In the genomic region with DNA sequence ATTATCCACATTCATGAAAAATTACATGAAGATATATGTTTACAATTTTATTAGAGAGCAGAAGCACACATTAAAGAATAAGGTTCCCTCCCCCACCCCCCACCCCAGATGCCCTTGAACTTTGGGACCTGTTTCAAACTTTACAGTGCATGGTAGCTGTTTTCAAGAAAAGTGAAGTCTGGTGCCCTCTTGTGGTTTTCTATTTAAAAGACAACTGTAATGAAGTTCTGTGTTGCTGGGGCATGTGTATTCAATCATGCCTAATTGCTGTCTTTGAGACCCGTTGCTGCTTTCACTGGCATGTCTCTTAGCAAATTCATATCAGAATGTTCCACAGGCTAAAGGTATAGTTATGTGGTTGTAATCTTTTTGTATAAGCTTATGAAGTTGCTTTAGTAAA, we compare ENCODE assay signal across 9 mouse cellular contexts. TPM values are rescaled to one million over a fixed set of nuclear protein-coding genes. Genes with fewer than 3 reads are reported as not detected.
DNase-seq lines count a peak whose midpoint lies in the region; ATAC-seq and TF ChIP-seq lines count a peak whose summit lies in the region.
"Had no signal": no experiment of that assay in that cellular context is flagged by ENCODE, and none has a peak within 500 bp of the region (broad histone marks: within the 10 kb centered on the region; RNA-seq: fewer than 3 reads in every experiment).

No protein-coding gene starts in this region.

- peak; percentile 53 to 72; a peak in 2 of 4 replicates for ATAC-seq in hematopoietic stem cell, adult 5-6 weeks (replicated peaks in 1 of 2; ENCODE audit: insufficient read depth in 1 of 2, low FRiP score in 2 of 2, low TSS enrichment in 1 of 2, low read depth in 1 of 2, poor library complexity in 2 of 2, severe bottlenecking in 2 of 2)
- no peak for ATAC-seq in midbrain, postnatal 0 days (ENCODE audit: low FRiP score)

- H3K4me3 ChIP-seq in liver, adult 2 months (ENCODE audit: insufficient read depth, low read depth, low read length) = no peak overlapping the region
- no peak overlapping the region for H3K4me3 ChIP-seq in midbrain, postnatal 0 days (ENCODE audit: low read depth, low read length)
- H3K4me3 ChIP-seq: neural tube, embryonic 12.5 days had no signal

- no peaks in the 10 kb centered on the region for H3K79me2 ChIP-seq in liver, adult 2 months (ENCODE audit: control insufficient read depth, insufficient read depth, low read length)

- no peak overlapping the region for H3K27ac ChIP-seq in liver, adult 2 months (replicated peaks; ENCODE audit: insufficient read depth, low read depth, low read length)
- no peak overlapping the region for H3K27ac ChIP-seq in midbrain, postnatal 0 days (ENCODE audit: low read depth, low read length)
- H3K27ac ChIP-seq: neural tube, embryonic 12.5 days had no signal

- H3K9me3 ChIP-seq in midbrain, postnatal 0 days (ENCODE audit: low read length) = no peaks in the 10 kb centered on the region
- H3K9me3 ChIP-seq: neural tube, embryonic 12.5 days had no signal

- H3K4me1 ChIP-seq in liver, adult 2 months (ENCODE audit: control insufficient read depth, insufficient read depth, low read length) = no peaks in the 10 kb centered on the region
- no peaks in the 10 kb centered on the region for H3K4me1 ChIP-seq in midbrain, postnatal 0 days (ENCODE audit: insufficient read depth, low read length)
- H3K4me1 ChIP-seq: neural tube, embryonic 12.5 days had no signal

- peak; percentile 47 for TF ChIP-seq CTCF in liver, adult 2 months (IDR thresholded peaks at IDR 0.05; ENCODE audit: low read depth, low read length)
- peak; percentile 81 for TF ChIP-seq CTCF in midbrain, postnatal 0 days (IDR thresholded peaks at IDR 0.05)

- no peaks in the 10 kb centered on the region for H3K36me3 ChIP-seq in liver, adult 2 months (ENCODE audit: control insufficient read depth, insufficient read depth, low read length)
- no peaks in the 10 kb centered on the region for H3K36me3 ChIP-seq in midbrain, postnatal 0 days (ENCODE audit: insufficient read depth, low read length)
- H3K36me3 ChIP-seq: neural tube, embryonic 12.5 days had no signal

- TF ChIP-seq POLR2A in liver, adult 2 months (IDR thresholded peaks at IDR 0.05; ENCODE audit: extremely low read depth, insufficient read depth, low read length) = no peak

- H3K4me2 ChIP-seq in midbrain, postnatal 0 days (ENCODE audit: low read depth, low read length, poor library complexity, severe bottlenecking) = no peak overlapping the region
- H3K4me2 ChIP-seq: neural tube, embryonic 12.5 days had no signal

- peak; percentile 19 for DNase-seq in adrenal gland, postnatal 10 days
- no peak for DNase-seq in adrenal gland, adult 2 months
- peak; percentile 62 for DNase-seq in liver, adult 2 months (ENCODE audit: extremely low read depth, low read depth, low spot score)
- no peak for DNase-seq in liver
- peak; percentile 75 for DNase-seq in c-Kit-positive CD71-positive TER-119-negative erythroid progenitor cells, embryonic 14.5 days (ENCODE audit: low read depth)
- peak; percentile 87 for DNase-seq in midbrain, postnatal 0 days (ENCODE audit: low spot score)
- no peak for DNase-seq in right cerebral cortex, postnatal 14 days

- WGBS in liver, adult 2 months = 4% methylated on average over 1 of the region's 1 CpGs
- 4% methylated on average over 1 of the region's 1 CpGs for WGBS in midbrain, postnatal 0 days

- H3K9ac ChIP-seq in liver, adult 2 months (ENCODE audit: low read depth, low read length) = no peak overlapping the region
- H3K9ac ChIP-seq in midbrain, postnatal 0 days (replicated peaks; ENCODE audit: low read length, poor library complexity, severe bottlenecking) = no peak overlapping the region
- H3K9ac ChIP-seq: neural tube, embryonic 12.5 days had no signal

- H3K27me3 ChIP-seq in liver, adult 2 months (ENCODE audit: control insufficient read depth, insufficient read depth, low read length) = no peaks in the 10 kb centered on the region
- H3K27me3 ChIP-seq in midbrain, postnatal 0 days (ENCODE audit: insufficient read depth, low read length) = no peaks in the 10 kb centered on the region
- H3K27me3 ChIP-seq: neural tube, embryonic 12.5 days had no signal

RNA-seq across cellular contexts. Expression of gene Rubcnl, which starts 25.3 kb away (rescaled TPM):
- total RNA-seq in adrenal gland, postnatal 10 days (2021) = 1 to 10 TPM; 1.4 to 1.8 TPM
- total RNA-seq in adrenal gland, adult 2 months (2021) = 1 to 10 TPM in 1 of 2 experiments, under 1 TPM in 1; 0.32 to 4.1 TPM
- 0.12 and 0.91 TPM in 2 replicates for polyA plus RNA-seq in adrenal gland, adult 2 months (2012; rRNA removed)
- total RNA-seq in liver, adult 2 months (2014; rRNA removed) = 0.54 and 1.1 TPM in 2 replicates
- 0.15 and 0.21 TPM in 2 replicates for polyA plus RNA-seq in liver, adult 2 months (2012; rRNA removed)
- 5.2 and 7.2 TPM in 2 replicates for total RNA-seq in hematopoietic stem cell, adult 5-6 weeks (2017)
- total RNA-seq in midbrain, postnatal 0 days (2014; rRNA removed) = 0.11 and 0.57 TPM in 2 replicates
- polyA plus RNA-seq in midbrain, postnatal 0 days (2015; fragmentation: Nextera tagmentation; extraction: Ambion mirVana) = 0.06 and 0.15 TPM in 2 replicates

RNA-seq across cellular contexts. Expression of gene Lrch1, which starts 42.8 kb away (rescaled TPM):
- total RNA-seq in adrenal gland, postnatal 10 days (2021) = 10 to 100 TPM; 13.7 to 16.2 TPM
- 10 to 100 TPM; 10.8 to 15.0 TPM for total RNA-seq in adrenal gland, adult 2 months (2021)
- 4.7 and 5.3 TPM in 2 replicates for polyA plus RNA-seq in adrenal gland, adult 2 months (2012; rRNA removed)
- 6.1 and 6.5 TPM in 2 replicates for total RNA-seq in liver, adult 2 months (2014; rRNA removed)
- polyA plus RNA-seq in liver, adult 2 months (2012; rRNA removed) = 1.9 and 2.7 TPM in 2 replicates
- 21.4 and 23.4 TPM in 2 replicates for total RNA-seq in hematopoietic stem cell, adult 5-6 weeks (2017)
- 21.7 and 22.3 TPM in 2 replicates for total RNA-seq in midbrain, postnatal 0 days (2014; rRNA removed)
- polyA plus RNA-seq in midbrain, postnatal 0 days (2015; fragmentation: Nextera tagmentation; extraction: Ambion mirVana) = 15.7 and 22.4 TPM in 2 replicates

Comparison
In these comparisons a context has a peak if more than half of its experiments do, and no peak if none do; other contexts are left out.
1. DNase-seq: peak in adrenal gland, postnatal 10 days (single experiment), liver, adult 2 months (single experiment), c-Kit-positive CD71-positive TER-119-negative erythroid progenitor cells, embryonic 14.5 days (single experiment) and midbrain, postnatal 0 days (single experiment); none in adrenal gland, adult 2 months (single experiment), liver (single experiment) and right cerebral cortex, postnatal 14 days (single experiment).